Mouse (Mus musculus) inflammation-experienced regulatory T-cells, adult 6 months (primary cell): ENCODE measurements around the gene Olfr320. TPM values are rescaled to one million over a fixed set of nuclear protein-coding genes. Genes with fewer than 3 reads are reported as not detected.

Source experiments
- polyA plus RNA-seq, 3 experiments: library from polyadenylated mRNA; unstranded; fragments of 100-300 nt; shearing (Covaris generic); gene quantifications; one replicate each; pipeline ENCODE4 v1.2.1; 2017

Gene Olfr320
- polyA plus RNA-seq, 3 experiments from 2014 or later = not detected

Other genes starting within 250 kb of the Olfr320 start
- gene Gm12253, start 248.5 kb upstream of the Olfr320 start, polyA plus RNA-seq = not detected
- not detected for gene Lypd9, start 228.2 kb upstream of the Olfr320 start, polyA plus RNA-seq
- not detected for gene Olfr30, start 218.8 kb upstream of the Olfr320 start, polyA plus RNA-seq
- gene Olfr332, start 188.5 kb upstream of the Olfr320 start, polyA plus RNA-seq = under 1 TPM in 1 of 3 experiments, not detected in 2; 0.13 TPM
- gene Olfr331, start 178.5 kb upstream of the Olfr320 start, polyA plus RNA-seq = not detected
- not detected for gene Olfr330, start 146.3 kb upstream of the Olfr320 start, polyA plus RNA-seq
- gene Olfr329-ps, start 134.7 kb upstream of the Olfr320 start, polyA plus RNA-seq = not detected
- gene Olfr328, start 125.5 kb upstream of the Olfr320 start, polyA plus RNA-seq = not detected
- gene Olfr224, start 110.5 kb upstream of the Olfr320 start, polyA plus RNA-seq = under 1 TPM in 1 of 3 experiments, not detected in 2; 0.26 TPM
- gene Olfr325, start 103.4 kb upstream of the Olfr320 start, polyA plus RNA-seq = not detected
- gene Olfr324, start 86.0 kb upstream of the Olfr320 start, polyA plus RNA-seq = not detected
- gene 2210407C18Rik, start 65.0 kb upstream of the Olfr320 start, polyA plus RNA-seq = not detected
- not detected for gene Olfr323, start 50.6 kb upstream of the Olfr320 start, polyA plus RNA-seq
- gene Trim58, start 40.6 kb upstream of the Olfr320 start, polyA plus RNA-seq = not detected
- not detected for gene Olfr322, start 22.3 kb upstream of the Olfr320 start, polyA plus RNA-seq
- gene Olfr319, start 18.1 kb downstream of the Olfr320 start, polyA plus RNA-seq = not detected
- not detected for gene Olfr318, start 42.9 kb downstream of the Olfr320 start, polyA plus RNA-seq
- not detected for gene Olfr317, start 58.1 kb downstream of the Olfr320 start, polyA plus RNA-seq
- gene Olfr316, start 71.6 kb downstream of the Olfr320 start, polyA plus RNA-seq = not detected
- gene Olfr315, start 92.1 kb downstream of the Olfr320 start, polyA plus RNA-seq = not detected
- gene Olfr314, start 101.9 kb downstream of the Olfr320 start, polyA plus RNA-seq = not detected
- not detected for gene Fam183b, start 120.9 kb downstream of the Olfr320 start, polyA plus RNA-seq
- not detected for gene Olfr313, start 133.9 kb downstream of the Olfr320 start, polyA plus RNA-seq
- under 1 TPM in 1 of 3 experiments, not detected in 2; 0.13 TPM for gene Olfr312, start 148.1 kb downstream of the Olfr320 start, polyA plus RNA-seq
- gene Olfr311, start 158.2 kb downstream of the Olfr320 start, polyA plus RNA-seq = not detected
- gene Gm12258, start 166.1 kb downstream of the Olfr320 start, polyA plus RNA-seq = 10 to 100 TPM in 1 of 3 experiments, 1 to 10 TPM in 2; 3.3 to 11.0 (median 8.5) TPM
- gene 2810021J22Rik, start 186.1 kb downstream of the Olfr320 start, polyA plus RNA-seq = 10 to 100 TPM in 2 of 3 experiments, 1 to 10 TPM in 1; 7.3 to 12.4 (median 11.2) TPM
- gene Zfp39, start 223.1 kb downstream of the Olfr320 start, polyA plus RNA-seq = 1 to 10 TPM; 7.8 to 9.5 (median 8.9) TPM
- gene Btnl10, start 236.8 kb downstream of the Olfr320 start, polyA plus RNA-seq = not detected